Mouse (Mus musculus): ENCODE measurements around the gene Elob.

The Elob gene

DNA sequence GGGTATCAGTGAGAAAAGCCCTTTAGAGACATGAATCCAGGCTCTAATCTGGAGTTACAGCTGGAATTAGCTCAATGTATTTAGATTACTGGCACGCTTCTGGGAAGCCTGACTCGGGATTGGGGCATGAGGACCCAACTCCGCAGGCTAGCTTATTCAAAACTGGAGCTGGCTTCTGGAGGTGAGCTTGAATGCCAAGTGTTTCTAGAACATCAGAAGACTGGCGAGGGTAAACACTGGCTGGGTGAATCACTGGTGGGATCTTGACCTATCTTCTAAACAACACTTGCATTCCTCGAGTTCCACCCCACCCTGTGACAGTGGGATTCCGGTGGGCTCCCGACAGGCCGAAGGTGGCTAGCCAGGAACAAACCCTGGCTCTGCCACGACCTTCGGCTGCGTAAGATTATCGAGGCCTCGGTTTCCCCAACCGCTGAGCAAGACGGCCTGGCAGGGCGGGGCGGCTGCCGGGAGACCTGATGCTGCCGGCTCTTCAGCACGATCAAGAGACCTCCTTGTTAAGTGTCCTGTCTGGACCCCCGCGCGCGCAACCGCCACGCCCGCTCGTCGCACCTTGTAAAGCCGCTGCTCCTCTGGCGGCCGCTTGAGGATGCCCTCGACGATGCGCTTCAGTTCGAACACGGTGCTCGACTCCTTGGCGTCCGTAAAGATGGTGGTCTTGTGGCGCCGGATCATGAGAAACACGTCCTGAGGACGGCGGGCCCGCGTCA, 500 bp downstream of the Elob start:
- in situ Hi-C loops (cut with MboI; ENCODE audit: unreplicated experiment in 2 of 2), result no loop called here

DNA sequence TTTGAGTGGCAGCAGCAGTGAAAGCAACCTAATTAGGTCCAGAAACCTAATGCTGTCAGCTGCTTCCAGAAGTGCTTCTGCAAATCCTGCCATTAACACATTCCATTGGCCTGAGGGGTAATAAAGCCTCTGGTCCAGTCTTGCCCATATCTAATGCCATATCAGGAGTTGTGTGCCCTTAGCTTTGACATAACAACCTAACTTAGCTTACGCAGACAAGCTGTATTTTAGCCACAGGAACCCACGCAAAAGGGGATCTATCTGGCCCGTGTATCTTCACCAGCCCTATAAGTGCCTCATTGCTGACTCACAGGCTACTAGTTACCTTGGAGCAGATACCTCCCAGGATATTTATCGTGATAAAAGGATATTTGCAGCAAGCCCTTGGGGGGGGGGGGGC, 3.3 kb downstream of the Elob start:
- in situ Hi-C loops (cut with MboI; ENCODE audit: unreplicated experiment in 2 of 2), result no loop called here

DNA sequence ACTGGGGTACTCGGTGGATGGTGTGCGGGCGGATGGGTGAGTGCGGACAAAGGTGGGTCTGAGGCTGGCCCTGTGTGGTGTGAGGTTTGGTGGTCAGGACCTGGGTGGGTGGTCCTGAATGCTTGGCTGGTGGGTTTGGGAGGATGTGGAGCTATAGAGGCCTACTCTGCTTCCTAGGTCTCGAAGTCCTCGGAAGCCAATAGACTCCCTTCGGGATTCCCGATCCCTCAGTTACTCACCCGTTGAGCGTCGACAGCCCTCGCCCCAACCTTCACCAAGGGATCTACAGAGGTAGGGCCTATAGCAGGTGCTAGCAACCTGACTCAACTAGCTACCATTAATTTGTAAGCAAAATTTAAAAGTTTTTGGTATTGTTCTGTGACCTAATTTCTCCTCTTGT, 5.3 kb downstream of the Elob start:
- in situ Hi-C loops (cut with MboI; ENCODE audit: unreplicated experiment in 2 of 2), result no loop called here

DNA sequence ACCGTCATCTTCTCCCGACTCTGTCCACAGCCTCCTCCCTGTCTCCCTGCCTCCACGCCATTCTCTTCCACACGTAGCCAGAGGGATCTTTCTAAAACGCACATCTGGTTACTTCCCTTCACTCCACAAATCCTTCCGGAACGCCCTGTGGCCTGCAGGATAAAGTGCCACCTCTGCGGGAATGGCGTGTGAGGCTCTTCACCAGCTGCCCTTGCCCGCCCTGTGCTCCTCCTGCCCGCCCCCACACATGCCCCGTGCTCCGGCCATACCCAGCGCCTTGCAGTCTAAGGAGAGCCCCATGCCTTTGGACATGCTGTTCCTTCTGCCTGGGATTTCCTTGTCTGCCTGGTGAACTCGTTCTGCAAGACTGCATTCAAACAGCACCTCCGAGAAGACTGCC, 5.9 kb downstream of the Elob start:
- in situ Hi-C loops (cut with MboI; ENCODE audit: unreplicated experiment in 2 of 2), result no loop called here

DNA sequence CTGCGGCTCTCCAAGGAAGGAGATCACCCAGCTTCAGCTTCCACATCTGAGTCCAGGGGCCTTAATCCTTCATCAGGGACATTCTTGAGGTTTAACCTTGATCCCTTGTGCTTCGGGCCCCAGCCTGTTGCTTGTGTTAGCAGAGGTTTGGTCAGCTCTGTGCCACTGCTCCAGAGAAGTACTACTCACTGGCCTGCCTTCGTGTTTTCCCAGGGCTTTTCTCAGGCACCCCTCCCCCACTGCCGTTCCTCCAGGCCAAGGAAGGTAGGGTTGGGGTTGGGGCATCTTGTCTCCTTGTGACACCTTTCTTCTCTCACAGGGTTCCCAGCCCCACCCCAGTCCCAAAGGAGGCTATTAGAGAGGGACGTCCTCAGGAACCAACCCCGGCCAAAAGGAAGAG, 6.8 kb downstream of the Elob start:
- in situ Hi-C loops (cut with MboI; ENCODE audit: unreplicated experiment in 2 of 2), result no loop called here

DNA sequence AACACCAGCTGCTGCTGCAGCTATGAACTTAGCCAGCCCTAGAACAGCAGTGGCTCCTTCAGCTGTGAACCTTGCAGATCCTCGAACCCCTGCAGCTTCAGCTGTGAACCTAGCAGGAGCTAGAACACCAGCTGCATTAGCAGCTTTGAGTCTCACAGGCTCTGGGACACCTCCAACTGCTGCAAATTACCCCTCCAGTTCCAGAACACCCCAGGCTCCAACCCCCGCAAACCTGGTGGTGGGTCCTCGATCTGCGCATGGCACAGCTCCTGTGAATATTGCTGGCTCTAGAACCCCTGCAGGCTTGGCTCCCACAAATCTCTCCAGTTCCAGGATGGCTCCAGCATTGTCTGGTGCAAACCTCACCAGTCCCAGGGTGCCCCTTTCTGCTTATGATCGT, 8.2 kb downstream of the Elob start:
- in situ Hi-C loops (cut with MboI; ENCODE audit: unreplicated experiment in 2 of 2), result no loop called here

DNA sequence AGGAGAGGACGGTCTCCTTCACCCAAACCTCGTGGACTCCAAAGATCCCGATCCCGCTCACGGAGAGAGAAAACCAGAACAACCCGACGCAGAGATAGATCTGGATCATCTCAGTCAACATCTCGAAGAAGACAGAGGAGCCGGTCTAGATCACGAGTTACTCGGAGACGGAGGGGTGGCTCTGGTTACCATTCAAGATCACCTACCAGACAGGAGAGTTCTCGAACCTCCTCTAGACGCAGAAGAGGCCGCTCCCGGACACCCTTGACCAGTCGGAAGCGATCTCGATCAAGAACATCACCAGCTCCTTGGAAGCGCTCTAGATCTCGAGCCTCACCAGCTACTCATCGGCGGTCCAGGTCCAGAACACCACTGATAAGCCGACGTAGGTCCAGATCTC, 9.7 kb downstream of the Elob start:
- in situ Hi-C loops (cut with MboI; ENCODE audit: unreplicated experiment in 2 of 2), result no loop called here

DNA sequence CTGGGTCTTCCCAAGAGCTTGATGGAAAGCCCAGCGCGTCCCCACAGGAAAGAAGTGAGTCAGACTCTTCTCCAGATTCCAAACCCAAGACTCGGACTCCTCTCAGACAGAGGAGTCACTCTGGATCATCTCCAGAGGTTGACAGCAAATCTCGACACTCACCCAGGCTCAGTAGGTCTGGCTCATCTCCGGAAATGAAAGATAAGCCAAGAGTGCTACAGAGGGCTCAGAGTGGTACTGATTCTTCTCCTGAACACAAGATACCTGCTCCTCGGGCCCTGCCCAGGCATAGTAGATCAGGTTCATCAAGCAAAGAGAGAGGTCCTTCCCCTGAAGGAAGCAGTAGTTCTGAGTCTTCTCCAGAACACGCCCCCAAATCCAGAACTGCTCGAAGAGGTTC, 10.4 kb downstream of the Elob start:
- in situ Hi-C loops (cut with MboI; ENCODE audit: unreplicated experiment in 2 of 2), result no loop called here

DNA sequence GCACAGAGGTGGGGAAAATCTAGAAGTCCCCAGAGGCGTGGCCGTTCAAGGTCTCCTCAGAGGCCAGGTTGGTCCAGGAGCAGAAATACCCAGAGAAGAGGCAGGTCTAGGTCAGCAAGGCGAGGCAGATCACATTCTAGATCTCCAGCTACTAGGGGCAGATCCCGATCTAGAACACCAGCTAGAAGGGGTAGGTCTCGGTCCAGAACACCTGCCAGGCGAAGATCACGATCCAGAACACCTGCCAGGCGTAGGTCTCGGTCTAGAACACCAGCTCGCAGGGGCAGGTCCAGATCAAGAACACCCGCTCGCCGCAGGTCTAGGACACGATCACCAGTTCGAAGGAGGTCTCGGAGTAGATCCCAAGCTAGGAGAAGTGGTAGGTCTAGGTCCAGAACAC, 13.3 kb downstream of the Elob start:
- in situ Hi-C loops (cut with MboI; ENCODE audit: unreplicated experiment in 2 of 2), result no loop called here

DNA sequence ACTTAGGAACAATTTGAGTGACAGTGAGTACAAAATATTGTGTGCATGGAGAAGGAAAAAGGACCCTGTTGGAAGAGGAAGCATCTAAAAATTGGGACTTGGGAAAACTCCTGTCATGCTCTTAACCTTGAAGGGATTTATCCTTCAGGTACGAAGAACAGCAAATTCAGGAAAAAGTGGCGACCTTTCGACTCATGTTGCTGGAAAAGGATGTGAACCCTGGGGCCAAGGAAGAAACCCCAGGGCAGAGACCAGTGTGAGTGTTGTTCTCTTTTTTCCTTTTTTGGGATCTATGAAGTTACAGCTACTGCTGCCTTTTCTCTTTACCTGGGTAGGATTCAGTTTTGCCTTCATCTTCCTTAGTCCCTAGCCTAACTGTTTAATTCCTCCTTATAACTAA, 21.0 kb downstream of the Elob start:
- in situ Hi-C loops (cut with MboI; ENCODE audit: unreplicated experiment in 2 of 2), result no loop called here

DNA sequence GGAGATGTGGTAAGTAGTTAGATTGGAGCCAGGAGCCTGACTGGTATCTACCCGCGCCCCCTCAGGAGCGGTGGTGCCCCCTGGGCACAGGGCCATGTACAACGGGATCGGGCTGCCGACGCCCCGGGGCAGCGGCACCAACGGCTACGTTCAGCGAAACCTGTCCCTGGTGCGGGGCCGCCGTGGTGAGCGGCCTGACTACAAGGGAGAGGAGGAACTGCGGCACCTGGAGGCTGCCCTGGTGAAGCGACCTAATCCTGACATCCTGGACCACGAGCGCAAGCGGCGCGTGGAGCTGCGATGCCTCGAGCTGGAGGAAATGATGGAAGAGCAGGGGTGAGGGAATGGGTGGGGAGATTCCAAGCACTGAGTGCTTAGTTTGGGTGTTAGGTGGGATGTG, 22.1 kb downstream of the Elob start:
- in situ Hi-C loops (cut with MboI; ENCODE audit: unreplicated experiment in 2 of 2), result no loop called here

DNA sequence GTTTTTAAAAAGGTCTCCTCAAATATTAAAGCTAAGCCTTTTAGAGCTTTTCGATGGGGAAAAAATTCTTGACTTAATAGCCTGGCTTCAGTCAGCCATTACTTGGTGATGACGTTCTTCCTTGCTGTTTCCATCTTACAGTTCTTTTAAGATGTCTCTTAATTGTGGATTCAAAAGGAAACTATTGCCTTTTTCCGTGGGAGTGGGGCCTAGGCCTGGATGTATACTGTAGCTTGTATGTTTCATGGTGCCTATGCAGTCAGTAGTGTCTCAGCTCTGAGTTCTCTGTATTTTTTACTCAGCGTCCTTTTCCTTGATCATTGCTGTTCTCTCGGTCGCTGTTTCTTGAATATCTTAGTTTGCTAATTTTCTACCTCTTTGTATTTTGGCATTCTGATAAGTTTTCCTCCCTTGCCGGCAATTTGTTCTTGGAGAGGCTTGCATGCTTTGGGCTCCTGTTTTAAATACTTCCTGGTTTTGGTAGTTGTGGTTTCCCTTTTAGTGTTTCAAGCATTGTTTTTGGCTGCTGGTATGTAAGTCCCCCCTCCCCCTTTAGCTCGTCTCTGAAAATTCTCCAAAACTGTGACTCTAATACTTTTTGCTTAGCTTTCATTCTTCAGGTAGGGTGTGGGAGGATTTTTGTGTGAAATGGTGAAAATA, 24.4 kb downstream of the Elob start:
- in situ Hi-C loops (cut with MboI; ENCODE audit: unreplicated experiment in 2 of 2), result no loop called here

DNA sequence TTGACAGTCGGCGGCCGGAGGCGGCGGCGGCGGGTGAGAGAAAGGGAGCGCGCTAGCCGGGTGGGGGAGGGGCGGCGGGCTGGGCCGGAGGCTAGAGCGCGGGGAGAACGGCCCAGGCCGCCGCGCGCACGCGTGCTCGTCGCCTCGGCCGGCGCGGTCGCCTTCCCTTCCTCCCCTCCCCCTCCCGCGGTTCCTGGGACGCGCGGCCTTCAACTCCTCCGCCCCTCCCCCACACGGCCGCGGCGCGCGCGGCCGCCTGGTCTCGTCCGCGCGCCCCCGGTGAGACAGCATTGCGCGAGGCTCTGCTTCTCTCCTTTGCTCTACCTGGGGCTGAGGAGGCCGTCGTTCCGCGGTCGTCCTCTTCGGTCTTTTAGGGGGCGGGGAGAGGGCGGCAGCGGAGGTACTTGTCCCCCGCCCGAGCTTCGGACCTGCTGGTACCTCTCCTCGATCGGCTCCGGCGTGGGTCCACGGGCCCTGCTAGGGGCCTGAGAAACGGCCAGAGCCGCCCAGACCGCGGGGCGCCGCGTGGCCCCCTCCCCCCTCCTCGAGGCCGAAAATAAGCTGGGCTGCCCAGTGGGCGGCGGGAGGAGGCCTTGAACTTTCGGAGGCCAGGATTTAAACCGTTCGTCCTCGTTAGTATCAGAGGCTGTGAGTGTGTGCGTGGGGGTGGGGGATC, 25.4 kb downstream of the Elob start:
- in situ Hi-C loops (cut with MboI; ENCODE audit: unreplicated experiment in 2 of 2), result no loop called here

DNA sequence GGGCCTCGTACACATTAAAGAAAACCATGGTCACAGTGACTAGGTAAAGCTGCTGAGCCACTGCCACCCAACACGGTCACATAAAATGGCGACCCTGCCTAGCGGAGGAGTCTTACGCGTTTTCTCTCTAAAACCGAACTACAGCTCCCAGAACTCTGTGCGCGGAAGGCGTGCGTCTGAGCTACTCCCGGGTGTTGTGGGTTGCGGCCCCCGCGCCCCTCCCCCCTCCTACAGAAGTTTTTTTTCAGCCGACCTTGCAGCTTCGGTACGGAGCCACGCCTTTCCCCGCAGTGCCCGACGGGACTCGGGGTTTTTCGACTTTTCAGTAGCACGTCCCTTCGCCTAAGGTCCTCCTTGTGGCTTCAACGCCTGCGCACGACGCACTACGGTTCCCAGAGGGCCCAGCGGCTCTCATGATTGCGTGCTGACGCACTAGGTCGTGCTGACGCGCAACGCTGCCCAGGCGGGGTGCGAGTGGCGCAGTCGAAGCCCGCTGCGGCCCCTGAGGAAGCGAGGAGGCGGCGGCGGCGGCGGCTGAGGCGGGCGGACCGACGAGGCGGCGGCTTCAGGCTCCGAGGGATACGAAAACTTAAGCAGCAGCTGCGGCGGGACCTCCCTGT, 26.1 kb downstream of the Elob start:
- in situ Hi-C loops (cut with MboI; ENCODE audit: unreplicated experiment in 2 of 2), result no loop called here

DNA sequence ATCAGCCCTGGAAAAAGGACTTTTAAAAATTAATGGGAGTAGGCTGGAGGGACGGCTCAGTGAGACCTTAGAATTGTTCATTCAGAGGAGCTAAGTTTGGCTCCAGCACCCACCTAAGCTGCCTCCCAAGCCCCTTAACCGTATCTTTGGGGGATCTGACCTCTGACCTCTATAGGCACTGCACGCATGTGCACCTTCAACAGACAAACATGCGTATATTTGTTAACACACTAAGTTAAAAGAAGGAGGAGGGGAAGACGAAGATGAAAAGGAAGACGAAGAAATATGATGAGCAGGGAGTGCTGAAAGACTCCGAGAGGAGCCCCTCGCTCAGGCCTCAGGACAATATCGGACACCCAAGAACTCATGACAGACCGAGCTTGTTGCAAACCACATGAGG, 27.3 kb downstream of the Elob start:
- in situ Hi-C loops (cut with MboI; ENCODE audit: unreplicated experiment in 2 of 2), result no loop called here

DNA sequence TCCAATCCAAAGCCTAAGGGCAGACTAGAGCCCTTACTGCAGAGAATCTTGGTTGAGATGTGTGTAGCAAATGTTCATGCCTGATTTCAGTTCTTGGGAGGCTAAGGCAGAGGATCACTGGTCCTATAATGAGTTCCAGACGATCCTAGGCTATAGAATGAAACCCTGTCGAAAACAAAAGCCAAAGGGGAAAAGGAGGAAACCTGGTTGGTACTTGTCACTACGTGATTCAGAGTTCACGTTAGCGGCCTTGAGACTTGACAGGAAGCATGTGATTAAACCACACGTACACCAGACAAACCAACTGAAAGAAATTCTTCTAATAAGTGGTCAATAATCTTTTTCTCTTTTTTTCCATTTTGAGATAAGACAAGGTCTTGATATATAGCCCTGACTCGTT, 31.6 kb downstream of the Elob start:
- in situ Hi-C loops (cut with MboI; ENCODE audit: unreplicated experiment in 2 of 2), result no loop called here

DNA sequence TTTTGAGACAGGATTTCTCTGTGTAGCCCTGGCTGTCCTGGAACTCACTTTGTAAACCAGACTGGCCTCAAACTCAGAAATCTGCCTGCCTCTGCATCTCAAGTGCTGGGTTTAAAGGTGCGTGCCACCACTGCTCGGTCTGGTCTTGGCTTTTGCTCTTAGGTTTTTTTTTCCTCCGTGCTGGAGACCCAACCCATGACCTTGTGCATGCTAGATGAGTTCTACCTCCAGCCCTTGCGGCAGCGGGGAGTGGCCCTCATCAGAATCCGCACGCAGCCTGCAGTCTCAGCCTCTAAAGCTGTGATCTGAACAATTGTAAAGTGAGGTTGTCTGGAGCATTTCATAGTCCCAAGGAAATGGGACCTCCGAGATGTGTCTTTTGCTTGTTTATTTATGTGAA, 33.6 kb downstream of the Elob start:
- in situ Hi-C loops (cut with MboI; ENCODE audit: unreplicated experiment in 2 of 2), result no loop called here

DNA sequence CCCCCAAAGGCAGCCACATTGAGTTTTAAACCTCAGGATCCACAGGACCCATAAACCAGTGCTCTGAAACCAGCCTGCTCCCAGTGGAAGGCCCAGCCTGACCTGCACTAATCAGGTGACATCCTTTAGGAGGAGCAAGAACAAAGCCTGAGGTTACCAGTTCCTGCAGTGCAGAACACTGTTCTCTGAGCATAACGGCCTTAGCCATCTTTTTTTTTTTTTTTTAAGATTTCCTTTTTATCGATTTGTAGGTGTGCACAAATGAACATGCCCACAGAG, 37.9 kb downstream of the Elob start:
- in situ Hi-C loops (cut with MboI; ENCODE audit: unreplicated experiment in 2 of 2), result no loop called here

DNA sequence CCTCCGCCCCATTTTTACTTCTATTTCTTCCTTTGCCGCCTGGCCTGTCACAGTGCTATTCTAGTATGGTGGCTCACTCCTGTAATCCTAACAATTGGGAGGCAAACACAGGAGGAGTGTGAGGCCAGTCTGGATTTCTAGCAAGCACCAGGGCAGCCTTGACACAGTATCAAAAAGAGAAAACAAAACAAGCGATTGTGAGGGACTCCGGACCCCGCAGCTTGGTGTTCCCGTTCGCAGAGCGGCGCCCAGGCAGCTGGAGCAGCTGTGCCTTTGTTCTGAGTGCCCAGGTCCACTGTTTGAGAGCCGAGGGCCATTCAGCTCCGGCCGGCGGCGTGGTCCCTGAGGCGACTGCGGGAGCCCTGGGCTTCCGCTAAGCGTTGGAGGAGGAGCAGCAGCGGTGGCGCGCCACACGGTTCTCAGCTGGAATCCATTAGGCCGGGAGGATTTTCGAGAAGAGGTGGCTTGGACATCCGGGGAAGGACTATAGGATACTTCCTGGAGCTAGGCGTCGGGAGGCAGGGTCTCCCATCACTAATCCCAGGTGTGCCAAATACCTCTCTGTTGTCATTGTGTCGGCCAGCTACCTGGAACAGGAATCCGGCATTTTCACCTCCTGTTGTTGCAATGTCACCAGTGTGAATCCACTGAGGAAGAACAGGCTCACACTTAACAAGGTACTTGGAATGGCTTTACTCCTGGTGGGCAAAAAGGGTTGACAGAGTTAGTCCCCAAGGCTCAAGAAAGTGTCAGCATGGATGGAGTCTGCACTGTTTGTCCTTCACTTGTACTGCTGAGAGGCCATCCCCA, 38.5 kb downstream of the Elob start, which contains the start of gene Srrm2:
TSS of gene Srrm2 (plus strand) at position 264 of the 810 bp plus-strand sequence.
- in situ Hi-C loops (cut with MboI; ENCODE audit: unreplicated experiment in 2 of 2), result no loop called here

DNA sequence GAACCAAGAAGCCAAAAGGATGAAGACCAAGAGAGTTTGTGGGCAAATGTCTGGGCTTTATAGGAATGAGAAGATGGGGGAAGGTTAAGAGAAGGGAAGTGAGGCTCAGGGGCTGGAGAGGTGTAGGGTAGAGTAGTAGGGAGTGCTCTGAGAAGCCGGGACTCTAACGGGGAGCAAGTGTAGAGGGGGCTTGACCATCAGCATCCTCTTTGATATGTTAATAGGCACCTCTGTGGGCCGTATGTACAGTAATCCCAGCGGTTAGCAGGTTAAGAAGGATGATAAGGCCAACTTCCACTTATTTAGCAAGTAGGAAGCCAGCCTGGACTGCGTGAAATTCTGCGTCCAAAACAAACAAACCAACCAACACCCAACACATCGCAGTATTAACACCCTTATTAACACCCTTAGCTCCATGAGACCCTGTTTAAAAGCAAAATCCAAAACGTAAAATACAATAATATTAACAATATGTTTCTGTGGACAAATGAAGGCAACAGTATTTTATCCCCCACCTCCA, 39.1 kb downstream of the Elob start:
- in situ Hi-C loops (cut with MboI; ENCODE audit: unreplicated experiment in 2 of 2), result no loop called here

DNA sequence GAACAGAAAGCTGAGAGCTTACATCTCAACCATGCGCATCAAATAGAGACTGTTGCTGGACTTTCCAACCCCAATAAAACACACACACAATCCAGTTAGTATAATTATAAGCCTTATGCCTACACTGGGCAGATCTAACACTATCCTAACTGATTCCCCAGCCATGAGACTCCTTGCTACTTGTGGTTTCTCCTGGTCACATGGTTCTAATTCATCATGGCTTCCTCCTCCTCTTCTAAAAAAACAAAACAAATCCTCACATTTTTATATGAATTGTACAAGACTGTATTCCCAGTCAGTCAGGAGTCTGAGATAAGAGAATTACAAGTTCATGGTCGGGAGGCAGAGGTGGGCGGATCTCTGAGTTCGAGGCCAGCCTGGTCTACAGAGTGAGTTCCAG, 40.0 kb downstream of the Elob start:
- in situ Hi-C loops (cut with MboI; ENCODE audit: unreplicated experiment in 2 of 2), result no loop called here

Data from v-Abl transformed pro-B cells (cell line).